Mouse (Mus musculus): Measurements from ENCODE around the gene C130026I21Rik. TPM values are rescaled to one million over a fixed set of nuclear protein-coding genes. Genes with fewer than 3 reads are reported as not detected.
"Not testable (repeated sequence)": the region's sequence is repeated elsewhere in the genome, so short reads cannot be mapped to it uniquely, and the experiment has no call there.

C130026I21Rik gene
- polyA plus RNA-seq, 1 experiment from 2014 or later: not detected

DNA sequence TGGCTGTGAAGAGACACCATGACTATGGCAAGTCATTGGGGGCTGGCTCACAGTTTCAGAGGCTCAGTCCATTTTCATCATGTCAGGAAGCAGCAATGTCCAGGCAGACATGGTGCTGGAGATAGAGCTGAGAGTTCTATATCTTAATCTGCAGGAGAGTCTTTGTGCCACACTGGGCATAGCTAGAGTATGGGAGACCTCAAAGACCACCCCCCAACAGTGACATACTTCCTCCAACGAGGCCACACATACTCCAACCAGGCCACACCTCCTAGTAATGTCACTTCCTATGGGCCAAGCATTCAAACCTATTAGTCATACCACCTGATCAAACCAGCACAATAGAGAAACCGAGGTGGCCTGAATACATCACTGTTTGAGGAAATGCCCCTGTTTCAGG, 63.8 kb downstream of the C130026I21Rik start:
- H3K36me3 ChIP-seq; H3K4me3 ChIP-seq; H3K27ac ChIP-seq (replicated peaks); H3K9me3 ChIP-seq; H3K27me3 ChIP-seq (replicated peaks); H3K4me2 ChIP-seq; H3K4me1 ChIP-seq; ATAC-seq (ENCODE audit: extremely low read depth, insufficient number of reproducible peaks, low FRiP score, low TSS enrichment); H3K9ac ChIP-seq: not testable (repeated sequence)
- 38% methylated on average over 1 of the region's 2 CpGs for WGBS

GRCm38 (mm10) chr1:85199523-85199922, 70.8 kb downstream of the C130026I21Rik start:
- 65% methylated on average over 3 of the region's 4 CpGs for WGBS
- H3K9ac ChIP-seq: not testable (repeated sequence)

GRCm38 (mm10) chr1:85198647-85199350, 71.6 kb downstream of the C130026I21Rik start:
- H3K9me3 ChIP-seq; H3K27ac ChIP-seq (replicated peaks); H3K36me3 ChIP-seq; H3K9ac ChIP-seq; ATAC-seq (ENCODE audit: extremely low read depth, insufficient number of reproducible peaks, low FRiP score, low TSS enrichment); H3K4me2 ChIP-seq; H3K4me1 ChIP-seq; H3K27me3 ChIP-seq (replicated peaks); H3K4me3 ChIP-seq: not testable (repeated sequence)

More at GRCm38 (mm10) chr1:85199523-85199922, 70.8 kb downstream of the C130026I21Rik start:
- not testable (repeated sequence) for H3K4me2 ChIP-seq; H3K27ac ChIP-seq (replicated peaks); H3K9me3 ChIP-seq; ATAC-seq (ENCODE audit: extremely low read depth, insufficient number of reproducible peaks, low FRiP score, low TSS enrichment); H3K4me3 ChIP-seq; H3K27me3 ChIP-seq (replicated peaks); H3K36me3 ChIP-seq; H3K4me1 ChIP-seq

- not testable (repeated sequence) for H3K36me3 ChIP-seq; H3K9me3 ChIP-seq; H3K27ac ChIP-seq (replicated peaks); H3K4me1 ChIP-seq; ATAC-seq (ENCODE audit: extremely low read depth, insufficient number of reproducible peaks, low FRiP score, low TSS enrichment); H3K4me3 ChIP-seq; H3K9ac ChIP-seq; H3K4me2 ChIP-seq; H3K27me3 ChIP-seq (replicated peaks)
- WGBS: 48% methylated on average over 4 of the region's 4 CpGs
Observed at GRCm38 (mm10) chr1:85196732-85197131, 73.6 kb downstream of the C130026I21Rik start.

DNA sequence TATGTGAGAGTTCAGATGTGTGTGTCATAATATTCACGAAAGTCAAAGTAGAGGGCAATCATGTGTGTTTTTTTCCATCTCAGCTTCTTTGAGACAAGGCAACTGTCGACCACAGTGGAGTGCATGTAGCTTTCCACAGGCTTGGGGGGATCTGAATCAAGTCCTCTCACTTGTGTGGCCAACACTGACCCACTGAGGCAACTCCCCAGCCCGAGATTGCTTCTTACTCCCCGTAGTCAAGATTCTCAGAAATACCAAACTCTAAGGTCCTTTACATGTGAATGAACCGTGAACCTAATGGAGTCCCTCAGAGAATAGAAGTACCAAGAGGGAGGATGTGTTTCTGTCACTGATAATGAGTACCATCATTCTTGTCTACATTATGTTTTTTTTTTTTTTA, 76.6 kb downstream of the C130026I21Rik start:
- ATAC-seq (ENCODE audit: extremely low read depth, insufficient number of reproducible peaks, low FRiP score, low TSS enrichment); H3K36me3 ChIP-seq; H3K4me1 ChIP-seq; H3K27me3 ChIP-seq (replicated peaks); H3K4me3 ChIP-seq; H3K4me2 ChIP-seq; H3K27ac ChIP-seq (replicated peaks); H3K9ac ChIP-seq: not testable (repeated sequence)
- WGBS: 61% methylated on average over 5 of the region's 5 CpGs
- peaks cover 13% of the 10 kb centered on the region; the same call in 1 of the 2 replicates for H3K9me3 ChIP-seq

DNA sequence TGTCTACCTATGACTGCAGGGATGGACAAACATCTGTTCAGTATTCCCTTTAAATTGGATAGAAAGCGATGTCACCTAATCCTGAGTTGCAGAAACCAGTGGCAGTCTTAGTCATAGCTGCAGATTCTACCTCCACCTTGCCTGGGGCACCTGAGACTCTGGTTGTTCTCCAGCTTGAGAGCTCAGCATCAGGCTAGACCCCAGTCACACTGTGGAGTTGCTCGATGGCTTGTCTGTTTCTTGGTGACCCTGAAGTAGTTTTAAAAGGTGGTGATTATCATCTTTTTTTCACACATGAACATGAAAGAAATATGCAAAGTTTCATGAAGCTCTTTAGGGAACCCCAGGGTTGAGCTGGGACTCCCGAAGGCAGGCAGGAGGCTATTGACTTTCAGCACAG, 88.4 kb downstream of the C130026I21Rik start:
- whole genome bisulfite sequencing: 74% methylated on average over 2 of the region's 3 CpGs

GRCm38 (mm10) chr1:85178971-85179370, 91.4 kb downstream of the C130026I21Rik start:
- H3K27ac ChIP-seq (replicated peaks); H3K9ac ChIP-seq; H3K4me3 ChIP-seq; H3K36me3 ChIP-seq; ATAC-seq (ENCODE audit: extremely low read depth, insufficient number of reproducible peaks, low FRiP score, low TSS enrichment); H3K4me2 ChIP-seq; H3K9me3 ChIP-seq; H3K4me1 ChIP-seq; H3K27me3 ChIP-seq (replicated peaks): not testable (repeated sequence)
- WGBS: 72% methylated on average over 4 of the region's 4 CpGs

More for the DNA sequence above, 88.4 kb downstream of the C130026I21Rik start:
- H3K4me3 ChIP-seq; H3K36me3 ChIP-seq; H3K9me3 ChIP-seq; H3K27ac ChIP-seq (replicated peaks); H3K27me3 ChIP-seq (replicated peaks); ATAC-seq (ENCODE audit: extremely low read depth, insufficient number of reproducible peaks, low FRiP score, low TSS enrichment); H3K4me2 ChIP-seq; H3K4me1 ChIP-seq; H3K9ac ChIP-seq: not testable (repeated sequence)

DNA sequence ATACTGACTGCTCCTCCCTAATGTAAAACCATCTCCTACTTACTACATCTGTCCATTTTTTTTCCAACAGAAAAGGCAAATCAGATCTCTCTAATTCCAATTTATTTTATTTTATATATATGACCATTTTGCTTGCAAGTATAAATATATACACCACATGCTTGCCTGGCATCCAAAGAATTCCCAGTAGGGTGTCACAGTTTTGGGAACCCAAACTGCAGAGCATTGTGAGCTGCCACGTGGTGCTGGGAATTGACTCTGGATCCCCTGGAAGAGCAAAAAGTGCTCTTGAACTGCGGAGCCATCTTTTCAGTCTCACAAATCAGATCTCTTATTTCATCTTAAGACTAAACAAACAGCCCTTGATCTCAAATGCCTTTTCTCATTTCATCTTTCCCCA, 107.5 kb downstream of the C130026I21Rik start:
- WGBS: 28% methylated on average over 2 of the region's 2 CpGs

DNA sequence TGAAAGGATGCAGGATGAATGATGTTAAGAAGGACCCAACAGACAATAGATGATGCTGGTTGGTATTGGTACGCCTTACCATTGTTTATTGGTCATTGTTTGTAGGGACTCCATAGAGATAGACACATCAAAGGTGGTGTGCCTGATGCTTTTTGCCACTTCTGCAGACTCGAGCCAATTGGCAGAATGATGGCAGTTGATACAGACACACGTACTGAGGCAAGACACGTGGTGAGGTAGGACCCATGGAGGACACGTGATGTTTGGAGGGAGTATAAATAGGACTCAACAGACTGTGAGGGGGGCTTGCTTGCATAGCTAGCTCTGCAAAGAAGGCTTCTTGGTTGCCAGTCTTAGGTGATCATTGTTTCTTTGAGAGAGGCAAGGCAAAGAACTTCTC, 115.2 kb downstream of the C130026I21Rik start:
- H3K4me2 ChIP-seq; H3K27me3 ChIP-seq (replicated peaks); H3K9ac ChIP-seq; H3K9me3 ChIP-seq; H3K4me1 ChIP-seq; H3K36me3 ChIP-seq; H3K27ac ChIP-seq (replicated peaks); ATAC-seq (ENCODE audit: extremely low read depth, insufficient number of reproducible peaks, low FRiP score, low TSS enrichment); H3K4me3 ChIP-seq: not testable (repeated sequence)
- 69% methylated on average over 4 of the region's 5 CpGs for WGBS

More for the DNA sequence above, 107.5 kb downstream of the C130026I21Rik start:
- not testable (repeated sequence) for H3K9me3 ChIP-seq; ATAC-seq (ENCODE audit: extremely low read depth, insufficient number of reproducible peaks, low FRiP score, low TSS enrichment); H3K4me2 ChIP-seq; H3K27me3 ChIP-seq (replicated peaks); H3K4me3 ChIP-seq; H3K4me1 ChIP-seq; H3K9ac ChIP-seq; H3K27ac ChIP-seq (replicated peaks); H3K36me3 ChIP-seq

DNA sequence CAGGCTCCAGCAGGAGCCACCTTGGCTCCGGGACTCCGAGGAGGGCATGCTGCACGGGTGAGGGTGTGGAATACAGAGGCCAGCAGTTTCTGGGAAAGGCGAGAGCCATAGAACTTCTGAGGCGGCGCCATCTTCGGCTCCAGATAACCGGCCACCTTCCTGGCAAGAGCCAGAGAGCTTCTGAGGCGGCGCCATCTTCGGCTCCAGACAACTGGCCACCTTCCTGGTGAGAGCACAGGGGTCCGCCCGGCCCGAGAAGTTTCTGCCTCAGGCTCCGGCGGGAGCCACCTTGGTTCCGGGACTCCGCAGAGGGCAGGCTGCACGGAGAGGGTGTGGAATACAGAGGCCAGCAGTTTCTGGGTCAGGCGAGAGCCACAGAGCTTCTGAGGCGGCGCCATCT, 136.7 kb downstream of the C130026I21Rik start:
- not testable (repeated sequence) for H3K9ac ChIP-seq; H3K36me3 ChIP-seq; H3K4me2 ChIP-seq; H3K27me3 ChIP-seq (replicated peaks); H3K4me3 ChIP-seq; H3K9me3 ChIP-seq; ATAC-seq (ENCODE audit: extremely low read depth, insufficient number of reproducible peaks, low FRiP score, low TSS enrichment); H3K4me1 ChIP-seq; H3K27ac ChIP-seq (replicated peaks)
- 81% methylated on average over 21 of the region's 22 CpGs for WGBS

GRCm38 (mm10) chr1:85121841-85122240, 148.5 kb downstream of the C130026I21Rik start:
- H3K4me2 ChIP-seq; ATAC-seq (ENCODE audit: extremely low read depth, insufficient number of reproducible peaks, low FRiP score, low TSS enrichment); H3K4me3 ChIP-seq; H3K36me3 ChIP-seq; H3K27ac ChIP-seq (replicated peaks); H3K4me1 ChIP-seq; H3K27me3 ChIP-seq (replicated peaks); H3K9me3 ChIP-seq; H3K9ac ChIP-seq: not testable (repeated sequence)
- WGBS: 83% methylated on average over 4 of the region's 4 CpGs

DNA sequence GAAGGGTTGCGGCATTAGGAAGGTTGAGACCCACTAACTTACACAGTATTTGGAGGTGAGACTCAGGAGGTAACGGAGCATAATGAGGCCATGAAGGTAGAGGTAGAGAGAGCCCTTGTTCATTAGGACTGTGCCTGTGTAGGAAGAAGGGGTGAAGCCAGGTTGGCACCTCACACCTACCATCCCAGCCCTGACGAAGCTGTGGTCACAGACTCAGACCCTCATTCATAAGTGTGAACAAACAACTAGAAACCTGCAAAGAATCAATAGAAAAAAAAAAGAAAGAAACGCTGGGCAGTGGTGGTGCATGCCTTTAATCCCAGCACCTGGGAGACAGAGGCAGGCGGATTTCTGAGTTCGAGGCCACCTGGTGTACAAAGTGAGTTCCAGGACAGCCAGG, 152.0 kb downstream of the C130026I21Rik start:
- 72% methylated on average over 6 of the region's 6 CpGs for WGBS
- not testable (repeated sequence) for H3K9ac ChIP-seq; H3K36me3 ChIP-seq; H3K4me1 ChIP-seq; H3K4me3 ChIP-seq; H3K27me3 ChIP-seq (replicated peaks); H3K9me3 ChIP-seq; H3K4me2 ChIP-seq; ATAC-seq (ENCODE audit: extremely low read depth, insufficient number of reproducible peaks, low FRiP score, low TSS enrichment); H3K27ac ChIP-seq (replicated peaks)
